15 mouse cellular contexts compared by ENCODE assay signal in the genomic region with DNA sequence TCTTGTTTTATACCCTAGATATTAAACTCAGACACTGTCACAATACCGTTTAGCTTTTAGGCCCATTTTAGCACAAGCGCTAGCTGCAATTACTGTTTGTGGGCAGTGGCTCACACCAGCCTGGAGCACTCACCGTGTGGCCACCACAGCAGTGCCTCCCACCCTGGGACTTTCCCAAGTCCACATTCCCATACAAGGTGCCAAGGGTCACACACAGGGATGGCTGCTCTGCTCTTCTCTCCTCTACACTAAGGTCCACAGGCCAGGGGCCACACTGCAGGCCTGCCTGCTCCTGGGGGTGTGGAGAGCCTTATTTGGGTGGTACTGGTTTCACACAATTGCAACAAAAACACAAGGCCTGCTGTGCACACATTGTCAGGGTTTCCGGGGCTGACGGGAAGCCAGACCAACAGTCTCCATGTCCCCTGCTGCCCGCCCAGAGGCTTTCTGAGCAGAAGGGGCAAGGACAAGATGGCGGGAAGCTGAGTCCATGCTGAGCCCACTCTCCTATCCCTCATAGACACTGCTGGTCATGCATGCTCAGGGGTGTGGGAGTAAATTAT. TPM values are rescaled to one million over a fixed set of nuclear protein-coding genes. Genes with fewer than 3 reads are reported as not detected.
A peak's percentile ranks its signal among the peaks of the same experiment; 100 is the strongest.
DNase-seq lines count a peak whose midpoint lies in the region; ATAC-seq lines count a peak whose summit lies in the region.
"Had no signal": no experiment of that assay in that cellular context is flagged by ENCODE, and none has a peak within 500 bp of the region (broad histone marks: within the 10 kb centered on the region; RNA-seq: fewer than 3 reads in every experiment).

No protein-coding gene starts in this region.

- no peak overlapping the region for H3K4me2 ChIP-seq in forebrain, embryonic 12.5 days
- H3K4me2 ChIP-seq in kidney, embryonic 14.5 days (replicated peaks; ENCODE audit: low read depth, low read length) = no peak overlapping the region
- H3K4me2 ChIP-seq in limb, embryonic 13.5 days (replicated peaks) = no peak overlapping the region
- no peak overlapping the region for H3K4me2 ChIP-seq in liver, embryonic 16.5 days (ENCODE audit: low read depth, low read length)
- H3K4me2 ChIP-seq: hindbrain, embryonic 15.5 days; neural tube, embryonic 13.5 days had no signal

- no peak overlapping the region for H3K9ac ChIP-seq in forebrain, embryonic 12.5 days
- H3K9ac ChIP-seq in kidney, embryonic 14.5 days (ENCODE audit: low read depth, low read length) = no peak overlapping the region
- no peak overlapping the region for H3K9ac ChIP-seq in limb, embryonic 13.5 days
- no peak overlapping the region for H3K9ac ChIP-seq in liver, embryonic 16.5 days (ENCODE audit: low read depth, low read length)
- H3K9ac ChIP-seq: hindbrain, embryonic 15.5 days; neural tube, embryonic 13.5 days had no signal

- peaks cover 47% of the 10 kb centered on the region for H3K4me1 ChIP-seq in forebrain, embryonic 10.5 days
- H3K4me1 ChIP-seq in forebrain, embryonic 12.5 days = peaks cover 34% of the 10 kb centered on the region
- peaks cover 10% of the 10 kb centered on the region; the same call in 1 of the 2 replicates for H3K4me1 ChIP-seq in kidney, embryonic 14.5 days (ENCODE audit: control insufficient read depth, insufficient read depth, low read length)
- peaks cover 48% of the 10 kb centered on the region for H3K4me1 ChIP-seq in limb, embryonic 13.5 days
- H3K4me1 ChIP-seq in limb, embryonic 10.5 days = peaks cover 24% of the 10 kb centered on the region
- H3K4me1 ChIP-seq in liver, embryonic 16.5 days (ENCODE audit: control insufficient read depth, low read depth, low read length) = peaks cover 15% of the 10 kb centered on the region

- no peak overlapping the region for H3K4me3 ChIP-seq in forebrain, embryonic 10.5 days
- H3K4me3 ChIP-seq in forebrain, embryonic 12.5 days (replicated peaks) = no peak overlapping the region
- H3K4me3 ChIP-seq in kidney, embryonic 14.5 days (ENCODE audit: low read length) = no peak overlapping the region
- no peak overlapping the region for H3K4me3 ChIP-seq in limb, embryonic 13.5 days
- H3K4me3 ChIP-seq in limb, embryonic 10.5 days = no peak overlapping the region
- H3K4me3 ChIP-seq in liver, embryonic 16.5 days (ENCODE audit: low read depth, low read length) = no peak overlapping the region
- H3K4me3 ChIP-seq: hindbrain, embryonic 15.5 days; neural tube, embryonic 13.5 days had no signal

- 0 out of 2 replicates have a peak, but pooled peaks cover 16% of the 10 kb centered on the region for H3K27me3 ChIP-seq in forebrain, embryonic 10.5 days (ENCODE audit: poor library complexity, severe bottlenecking)
- peaks cover 13% of the 10 kb centered on the region for H3K27me3 ChIP-seq in forebrain, embryonic 12.5 days
- no peaks in the 10 kb centered on the region for H3K27me3 ChIP-seq in kidney, embryonic 14.5 days (ENCODE audit: control insufficient read depth, insufficient read depth, low read length)
- no peaks in the 10 kb centered on the region for H3K27me3 ChIP-seq in limb, embryonic 13.5 days
- 0 out of 2 replicates have a peak, but pooled peaks cover 10% of the 10 kb centered on the region for H3K27me3 ChIP-seq in limb, embryonic 10.5 days (ENCODE audit: low read depth, poor library complexity, severe bottlenecking)
- H3K27me3 ChIP-seq in liver, embryonic 16.5 days (ENCODE audit: control insufficient read depth, insufficient read depth, low read depth, low read length) = no peaks in the 10 kb centered on the region
- H3K27me3 ChIP-seq: hindbrain, embryonic 15.5 days had no signal

- no peaks in the 10 kb centered on the region for H3K9me3 ChIP-seq in forebrain, embryonic 10.5 days
- no peaks in the 10 kb centered on the region for H3K9me3 ChIP-seq in forebrain, embryonic 12.5 days
- no peaks in the 10 kb centered on the region for H3K9me3 ChIP-seq in kidney, embryonic 14.5 days (ENCODE audit: control insufficient read depth, low read length)
- no peaks in the 10 kb centered on the region for H3K9me3 ChIP-seq in limb, embryonic 13.5 days
- no peaks in the 10 kb centered on the region for H3K9me3 ChIP-seq in limb, embryonic 10.5 days (replicated peaks)
- H3K9me3 ChIP-seq in liver, embryonic 16.5 days (replicated peaks; ENCODE audit: control insufficient read depth, low read length) = no peaks in the 10 kb centered on the region
- H3K9me3 ChIP-seq: hindbrain, embryonic 15.5 days; neural tube, embryonic 13.5 days had no signal

- ATAC-seq in forebrain, embryonic 12.5 days (ENCODE audit: low FRiP score) = no peak
- ATAC-seq in kidney, embryonic 14.5 days (ENCODE audit: low FRiP score, low TSS enrichment) = no peak
- ATAC-seq in limb, embryonic 13.5 days (ENCODE audit: low FRiP score, low read depth) = no peak
- peak; percentile 74 for ATAC-seq in liver, embryonic 16.5 days (ENCODE audit: low read depth)
- ATAC-seq: forebrain, embryonic 14.5 days had no signal

- no peak for DNase-seq in forebrain, embryonic 10.5 days (ENCODE audit: extremely low spot score, low spot score)
- no peak for DNase-seq in kidney, adult 9 months
- DNase-seq in limb, embryonic 10.5 days (ENCODE audit: low spot score) = no peak
- DNase-seq in urinary bladder, postnatal 36 days (ENCODE audit: low spot score in 2 of 2) = no peak
- DNase-seq: adrenal gland, adult 8-10 months; cerebellum, postnatal 10 days; lung, adult 18-20 months had no signal

- 0 out of 2 replicates have a peak overlapping the region, but pooled peaks have one; percentile 1 for H3K27ac ChIP-seq in forebrain, embryonic 10.5 days
- H3K27ac ChIP-seq in forebrain, embryonic 12.5 days = no peak overlapping the region
- peak overlapping the region; percentile 37; the same call in 1 of the 2 replicates for H3K27ac ChIP-seq in kidney, embryonic 14.5 days (ENCODE audit: low read depth, low read length)
- H3K27ac ChIP-seq in limb, embryonic 13.5 days = peak overlapping the region; percentile 28; the same call in 1 of the 2 replicates
- H3K27ac ChIP-seq in limb, embryonic 10.5 days = no peak overlapping the region
- peak overlapping the region; percentile 41 for H3K27ac ChIP-seq in liver, embryonic 16.5 days (ENCODE audit: low read length)
- H3K27ac ChIP-seq: hindbrain, embryonic 15.5 days; neural tube, embryonic 13.5 days; stomach, postnatal 0 days had no signal

- H3K36me3 ChIP-seq in forebrain, embryonic 10.5 days (replicated peaks) = peaks cover 63% of the 10 kb centered on the region
- H3K36me3 ChIP-seq in forebrain, embryonic 12.5 days (replicated peaks) = peaks cover 41% of the 10 kb centered on the region
- peaks cover 46% of the 10 kb centered on the region for H3K36me3 ChIP-seq in kidney, embryonic 14.5 days (ENCODE audit: control insufficient read depth, insufficient read depth, low read length)
- peaks cover 63% of the 10 kb centered on the region for H3K36me3 ChIP-seq in limb, embryonic 13.5 days
- peaks cover 79% of the 10 kb centered on the region for H3K36me3 ChIP-seq in limb, embryonic 10.5 days
- peaks cover 3% of the 10 kb centered on the region; the same call in 1 of the 2 replicates for H3K36me3 ChIP-seq in liver, embryonic 16.5 days (ENCODE audit: control insufficient read depth, insufficient read depth)

- 83% methylated on average over 7 of the region's 7 CpGs for WGBS in forebrain, embryonic 10.5 days
- WGBS in forebrain, embryonic 12.5 days = 81% methylated on average over 7 of the region's 7 CpGs
- WGBS in kidney, embryonic 14.5 days = 91% methylated on average over 7 of the region's 7 CpGs
- 89% methylated on average over 7 of the region's 7 CpGs for WGBS in limb, embryonic 13.5 days
- WGBS in limb, embryonic 10.5 days = 93% methylated on average over 7 of the region's 7 CpGs
- 75% methylated on average over 7 of the region's 7 CpGs for WGBS in liver, embryonic 16.5 days (ENCODE audit: insufficient replicate concordance)

RNA-seq across cellular contexts. Expression of gene Uqcc2, which starts 9.8 kb away (rescaled TPM):
- polyA plus RNA-seq in forebrain, embryonic 10.5 days (2016; fragmentation: Nextera tagmentation; extraction: Ambion mirVana) = 394 and 405 TPM in 2 replicates
- 274 and 306 TPM in 2 replicates for polyA plus RNA-seq in forebrain, embryonic 12.5 days (2016; fragmentation: Nextera tagmentation; extraction: Ambion mirVana)
- 293 and 406 TPM in 2 replicates for polyA plus RNA-seq in kidney, embryonic 14.5 days (2014; fragmentation: Nextera tagmentation; extraction: Ambion mirVana)
- polyA plus RNA-seq in limb, embryonic 13.5 days (2015; fragmentation: Nextera tagmentation; extraction: Ambion mirVana) = 329 and 338 TPM in 2 replicates
- polyA plus RNA-seq in limb, embryonic 10.5 days (2016; fragmentation: Nextera tagmentation; extraction: Ambion mirVana) = 400 and 433 TPM in 2 replicates
- 130 and 141 TPM in 2 replicates for polyA plus RNA-seq in liver, embryonic 16.5 days (2015; fragmentation: Nextera tagmentation; extraction: Ambion mirVana)

RNA-seq across cellular contexts. Expression of gene Ip6k3, which starts 43.7 kb away (rescaled TPM):
- 0.06 TPM in 1 of 2 replicates, not detected in the other for polyA plus RNA-seq in forebrain, embryonic 10.5 days (2016; fragmentation: Nextera tagmentation; extraction: Ambion mirVana)
- 0.13 TPM in 1 of 2 replicates, not detected in the other for polyA plus RNA-seq in forebrain, embryonic 12.5 days (2016; fragmentation: Nextera tagmentation; extraction: Ambion mirVana)
- polyA plus RNA-seq in kidney, embryonic 14.5 days (2014; fragmentation: Nextera tagmentation; extraction: Ambion mirVana) = 0.12 TPM in 1 of 2 replicates, not detected in the other
- 0.38 and 0.55 TPM in 2 replicates for polyA plus RNA-seq in limb, embryonic 13.5 days (2015; fragmentation: Nextera tagmentation; extraction: Ambion mirVana)
- polyA plus RNA-seq in limb, embryonic 10.5 days (2016; fragmentation: Nextera tagmentation; extraction: Ambion mirVana) = not detected in 2 replicates
- polyA plus RNA-seq in liver, embryonic 16.5 days (2015; fragmentation: Nextera tagmentation; extraction: Ambion mirVana) = 0.28 TPM in 1 of 2 replicates, not detected in the other

Comparison
In these comparisons a context has a peak if more than half of its experiments do, and no peak if none do; other contexts are left out.
1. H3K27ac ChIP-seq: peak in forebrain, embryonic 10.5 days (single experiment), kidney, embryonic 14.5 days (single experiment), limb, embryonic 13.5 days (single experiment) and liver, embryonic 16.5 days (single experiment); none in forebrain, embryonic 12.5 days (single experiment) and limb, embryonic 10.5 days (single experiment).